Mouse (Mus musculus) liver (tissue): Measurements from ENCODE around the gene Cabs1.

Experiments
- DNase-seq: peaks from one replicate; pipeline ENCODE4 v3.0.0-alpha.2; 2020; ENCODE audit warnings: mixed read lengths

The Cabs1 gene

GRCm38 (mm10) chr5:87979139-87979538, at the start of gene Cabs1:
TSS of gene Cabs1 (plus strand) at chr5:87979439.
- no peak for DNase-seq

- no peak for DNase-seq
Measured at GRCm38 (mm10) chr5:87931603-87932002, 47.6 kb upstream of the Cabs1 start.

- no peak for DNase-seq
Measured at GRCm38 (mm10) chr5:87940752-87941151, 38.5 kb upstream of the Cabs1 start.

- no peak for DNase-seq
Measured at GRCm38 (mm10) chr5:87942515-87942914, 36.7 kb upstream of the Cabs1 start.

GRCm38 (mm10) chr5:87951836-87952235, 27.4 kb upstream of the Cabs1 start:
- DNase-seq: no peak

GRCm38 (mm10) chr5:87969201-87969600, 10.0 kb upstream of the Cabs1 start, which contains the start of the genes 2310003L06Rik and Gm28434:
TSS of gene 2310003L06Rik (plus strand) at chr5:87969459.
TSS of gene Gm28434 (plus strand) at chr5:87969517.
- DNase-seq: no peak

GRCm38 (mm10) chr5:87982468-87983214, 3.4 kb downstream of the Cabs1 start:
- no peak for DNase-seq

GRCm38 (mm10) chr5:88002249-88002648, 23.0 kb downstream of the Cabs1 start, which contains the start of gene Smr3a:
TSS of gene Smr3a (plus strand) at chr5:88002549.
- no peak for DNase-seq

- no peak for DNase-seq
Measured at GRCm38 (mm10) chr5:88005241-88005640, 26.0 kb downstream of the Cabs1 start.
